Mouse (Mus musculus) B cell, adult 67 days (primary cell): ENCODE results near the gene Eef1e1. TPM values are rescaled to one million over a fixed set of nuclear protein-coding genes. Genes with fewer than 3 reads are reported as not detected.

Experiments used
- total RNA-seq, 2 experiments: library from RNA; stranded (reverse); gene quantifications; 4 replicates each; pipeline ENCODE4 v1.2.4; 2023

Eef1e1 gene
- total RNA-seq = 10 to 100 TPM; 34.5 to 37.4 TPM

DNA sequence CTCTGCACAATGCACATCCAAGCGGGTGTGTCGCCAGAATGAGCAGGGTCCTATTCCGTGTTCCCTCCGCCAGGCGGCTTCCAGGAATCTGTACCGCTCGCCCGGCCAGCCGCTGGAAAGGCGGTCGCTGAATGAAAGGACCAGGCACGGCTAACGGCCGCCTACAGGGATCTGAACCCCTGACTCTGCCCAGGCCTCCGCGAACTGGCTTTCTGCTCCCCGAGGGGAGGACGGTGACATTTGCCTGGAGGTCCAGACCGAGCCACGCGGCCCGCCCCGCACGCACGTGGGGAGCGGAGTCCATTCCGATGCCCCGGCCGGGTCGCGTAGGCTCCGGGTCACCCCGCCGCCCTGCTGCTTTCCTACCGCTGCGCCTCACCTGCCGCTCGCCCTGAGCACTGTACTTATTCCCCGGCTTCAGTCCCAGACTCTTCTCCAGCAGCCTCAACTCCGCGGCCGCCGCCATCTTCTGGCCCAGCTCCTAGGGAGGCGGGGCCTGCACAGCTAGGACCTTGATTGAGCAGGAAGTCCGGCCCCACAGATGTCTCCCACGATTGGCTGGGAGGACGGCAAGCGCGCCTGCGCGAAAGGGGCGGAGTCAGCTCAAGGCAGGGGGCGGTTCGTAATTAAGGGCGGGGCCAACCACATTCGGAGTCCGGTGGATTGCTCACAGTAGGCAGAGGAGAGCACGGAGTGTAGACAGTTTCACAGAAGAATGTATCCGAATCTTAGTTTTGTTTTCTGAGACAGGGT, at the start of gene Eef1e1:
Gene Eef1e1 (minus strand): TSS at position 531 of the 753 bp plus-strand sequence.

DNA sequence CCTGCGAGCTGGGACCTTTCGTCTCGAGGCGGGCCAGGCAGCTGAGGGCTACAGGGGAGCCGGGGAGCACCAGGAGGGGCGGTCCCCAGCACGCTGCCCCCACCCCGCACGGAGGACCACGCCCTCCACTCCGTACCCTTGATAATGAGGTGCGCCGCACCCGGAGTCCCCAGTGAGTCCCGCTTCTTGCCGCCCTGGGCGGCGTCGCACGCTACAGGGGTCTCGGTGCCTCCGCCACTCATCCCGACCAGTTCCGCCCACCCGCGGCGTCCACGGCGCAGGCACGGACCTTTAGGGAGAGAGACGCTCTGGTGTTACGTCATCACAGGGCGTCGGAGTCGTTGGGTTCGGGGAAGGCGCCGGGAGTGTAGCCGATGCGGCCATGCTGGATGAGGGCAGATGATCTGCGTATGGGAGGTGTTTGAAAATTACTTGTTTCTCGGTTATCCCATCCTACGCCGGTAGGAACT, 24.0 kb downstream of the Eef1e1 start, which contains the start of gene Bloc1s5:
Gene Bloc1s5 (minus strand): TSS at position 310 of the 470 bp plus-strand sequence.

Other genes starting within 250 kb of the Eef1e1 start
- gene Txndc5, start 130.2 kb downstream of the Eef1e1 start, total RNA-seq = 100 to 1,000 TPM; 117 to 123 TPM
- 10 to 100 TPM in 1 of 2 experiments, 1 to 10 TPM in 1; 5.2 to 13.0 TPM for gene Bloc1s5, start 23.9 kb downstream of the Eef1e1 start, total RNA-seq